Mouse (Mus musculus) embryonic facial prominence, embryonic 12.5 days (tissue): ENCODE measurements around the gene Mdm2. TPM values are rescaled to one million over a fixed set of nuclear protein-coding genes. Genes with fewer than 3 reads are reported as not detected.

Experiments
- ATAC-seq: fragments of 200-750 bp; cut with Nextera tagmentation; 2 replicates; pipeline ENCODE4 v1.8.0; 2017; ENCODE audit not compliant: insufficient number of reproducible peaks, insufficient read depth, low FRiP score, low TSS enrichment
- H3K27ac ChIP-seq: fragments of 300-500 bp; sonication (generic); 2 replicates; pipeline ENCODE4 v1.5.1; 2016; ENCODE audit warnings: mild to moderate bottlenecking
- H3K27me3 ChIP-seq: fragments of 300-500 bp; sonication (generic); 2 replicates; pipeline ENCODE4 v1.6.1; 2016; ENCODE audit warnings: mild to moderate bottlenecking, moderate library complexity
- H3K36me3 ChIP-seq: fragments of 300-500 bp; sonication (generic); 2 replicates; pipeline ENCODE4 v1.6.1; 2016; ENCODE audit warnings: mild to moderate bottlenecking
- H3K4me1 ChIP-seq: fragments of 300-500 bp; sonication (generic); 2 replicates; pipeline ENCODE4 v1.6.1; 2016
- H3K4me2 ChIP-seq: fragments of 300-500 bp; sonication (generic); replicated peaks from 2 replicates; pipeline ENCODE4 v1.6.1; 2016; ENCODE audit warnings: mild to moderate bottlenecking, moderate library complexity
- H3K4me3 ChIP-seq: fragments of 300-500 bp; sonication (generic); 2 replicates; pipeline ENCODE4 v1.5.1; 2016; ENCODE audit warnings: mild to moderate bottlenecking
- H3K9ac ChIP-seq: fragments of 300-500 bp; sonication (generic); 2 replicates; pipeline ENCODE4 v1.6.1; 2016; ENCODE audit warnings: mild to moderate bottlenecking, moderate library complexity
- H3K9me3 ChIP-seq: fragments of 300-500 bp; sonication (generic); 2 replicates; pipeline ENCODE4 v1.6.1; 2016; ENCODE audit warnings: mild to moderate bottlenecking, moderate library complexity
- WGBS: fragments of 180-500 bp; shearing (Covaris S2); methylation state at CpG from one replicate; pipeline ENCODE4 v1.1.7; 2016; 5-methylcytosine and 5-hydroxymethylcytosine counted together
- polyA plus RNA-seq: library from polyadenylated mRNA; unstranded; fragments of >200 nt; fragmentation: Nextera tagmentation; extraction: Ambion mirVana; gene quantifications from 2 replicates; pipeline ENCODE4 v1.2.1, GENCODE M21; 2016

The Mdm2 gene
- polyA plus RNA-seq, 1 experiment from 2014 or later, result 55.9 TPM

DNA sequence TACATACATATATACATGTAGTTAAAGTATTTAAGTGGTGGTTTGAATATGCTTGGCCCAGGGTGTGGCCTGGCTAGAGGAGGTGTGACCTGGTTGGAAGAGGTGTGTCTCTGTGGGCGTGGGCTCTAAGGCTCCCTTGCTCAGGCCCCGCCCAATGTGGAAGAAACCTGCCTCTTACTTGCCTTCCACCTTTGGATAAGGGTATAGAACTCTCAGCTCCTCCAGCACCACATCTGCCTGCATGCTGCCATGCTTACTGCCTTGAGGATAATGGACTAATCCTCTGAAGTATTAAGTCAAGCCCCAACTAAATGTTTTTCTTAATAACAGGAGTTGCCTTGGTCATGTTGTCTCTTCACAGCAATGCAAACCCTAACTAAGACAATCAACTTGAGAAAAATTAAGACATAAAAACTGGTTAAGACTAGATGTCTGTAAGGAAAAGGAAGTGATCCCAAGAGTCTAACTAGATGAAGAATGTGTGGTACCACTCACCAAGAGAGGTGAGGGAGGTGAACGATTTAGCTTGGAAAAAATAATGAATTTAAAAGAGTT lies 12.9 kb downstream of the Mdm2 start:
- H3K4me2 ChIP-seq, result no peak overlapping the region
- no peak overlapping the region for H3K4me3 ChIP-seq
- H3K27ac ChIP-seq, result no peak overlapping the region
- no peak overlapping the region for H3K9ac ChIP-seq
- 85% methylated on average over 3 of the region's 3 CpGs for WGBS
- H3K36me3 ChIP-seq, result peaks cover 89% of the 10 kb centered on the region
- no peaks in the 10 kb centered on the region for H3K27me3 ChIP-seq
- no peaks in the 10 kb centered on the region for H3K4me1 ChIP-seq
- no peak for ATAC-seq
- H3K9me3 ChIP-seq, result no peaks in the 10 kb centered on the region

DNA sequence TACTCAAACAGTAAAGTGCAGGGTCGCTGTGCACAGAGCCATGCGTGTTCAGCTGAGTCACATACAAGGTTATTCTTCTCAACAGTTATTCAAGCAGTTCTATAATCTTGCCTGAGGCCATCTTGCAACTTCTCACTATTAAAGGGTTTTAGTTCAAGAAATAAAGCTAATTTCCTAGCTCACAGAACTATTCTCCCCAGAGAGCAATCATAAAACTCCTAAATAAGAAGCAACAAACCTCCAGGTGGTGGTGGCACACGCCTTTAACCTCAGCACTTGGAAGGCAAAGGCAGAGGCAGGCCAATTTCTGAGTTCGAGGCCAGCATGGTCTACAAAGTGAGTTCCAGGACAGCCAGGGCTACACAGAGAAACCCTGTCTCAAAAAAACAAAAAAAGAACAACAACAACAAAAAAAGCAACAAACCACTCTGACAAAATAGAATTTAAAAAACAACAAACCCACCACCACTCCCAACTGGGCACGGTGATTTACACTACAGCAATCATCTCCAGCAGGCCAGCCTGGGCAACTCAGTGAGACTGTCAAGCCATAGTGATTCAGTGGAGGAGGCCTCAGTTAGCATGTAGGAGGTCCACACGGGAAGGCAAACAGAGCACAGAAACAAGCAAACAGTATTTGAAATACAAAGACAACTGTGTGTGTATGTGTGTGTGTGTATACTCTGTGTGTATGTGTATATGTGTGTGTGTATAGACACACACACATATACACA lies 13.6 kb downstream of the Mdm2 start:
- Histone ChIP-seq H3K27me3 (no peaks in the 10 kb centered on the region), H3K27ac (no peak overlapping the region), H3K4me3 (no peak overlapping the region), H3K9me3 (no peaks in the 10 kb centered on the region), H3K4me2 (no peak overlapping the region), H3K36me3 (peaks cover 90% of the 10 kb centered on the region), H3K4me1 (no peaks in the 10 kb centered on the region), H3K9ac (no peak overlapping the region)
- no peak for ATAC-seq
- WGBS, result 94% methylated on average over 6 of the region's 6 CpGs

GRCm38 (mm10) chr10:117696021-117696826 lies 14.3 kb downstream of the Mdm2 start:
- Histone ChIP-seq H3K36me3 (peaks cover 91% of the 10 kb centered on the region), H3K27ac (no peak overlapping the region), H3K4me3 (no peak overlapping the region), H3K4me1 (no peaks in the 10 kb centered on the region), H3K9me3 (no peaks in the 10 kb centered on the region), H3K4me2 (no peak overlapping the region), H3K9ac (no peak overlapping the region), H3K27me3 (no peaks in the 10 kb centered on the region)
- no peak for ATAC-seq
- WGBS, result 94% methylated on average over 8 of the region's 8 CpGs

DNA sequence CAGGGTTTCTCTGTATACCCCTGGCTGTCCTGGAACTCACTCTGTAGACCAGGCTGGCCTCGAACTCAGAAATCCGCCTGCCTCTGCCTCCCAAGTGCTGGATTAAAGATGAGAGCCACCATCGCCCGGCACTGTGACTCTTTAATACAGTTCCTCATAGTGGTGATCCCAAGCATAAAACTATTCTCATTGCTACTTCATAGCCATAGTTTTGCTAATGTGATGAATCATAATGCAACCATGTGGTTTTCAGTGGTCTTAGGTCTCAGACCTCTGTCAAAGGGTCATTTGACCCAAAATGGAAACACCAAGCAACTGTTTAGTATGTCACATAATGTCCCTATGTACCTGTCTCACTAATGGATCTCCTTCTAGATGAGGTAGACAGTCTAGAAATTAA lies 15.0 kb downstream of the Mdm2 start:
- no peak overlapping the region for H3K27ac ChIP-seq
- WGBS, result over 99% methylated on average over 4 of the region's 4 CpGs
- H3K4me3 ChIP-seq, result no peak overlapping the region
- H3K9ac ChIP-seq, result no peak overlapping the region
- peaks cover 90% of the 10 kb centered on the region for H3K36me3 ChIP-seq
- no peaks in the 10 kb centered on the region for H3K27me3 ChIP-seq
- ATAC-seq, result no peak
- H3K4me2 ChIP-seq, result no peak overlapping the region
- no peaks in the 10 kb centered on the region for H3K9me3 ChIP-seq
- H3K4me1 ChIP-seq, result no peaks in the 10 kb centered on the region

DNA sequence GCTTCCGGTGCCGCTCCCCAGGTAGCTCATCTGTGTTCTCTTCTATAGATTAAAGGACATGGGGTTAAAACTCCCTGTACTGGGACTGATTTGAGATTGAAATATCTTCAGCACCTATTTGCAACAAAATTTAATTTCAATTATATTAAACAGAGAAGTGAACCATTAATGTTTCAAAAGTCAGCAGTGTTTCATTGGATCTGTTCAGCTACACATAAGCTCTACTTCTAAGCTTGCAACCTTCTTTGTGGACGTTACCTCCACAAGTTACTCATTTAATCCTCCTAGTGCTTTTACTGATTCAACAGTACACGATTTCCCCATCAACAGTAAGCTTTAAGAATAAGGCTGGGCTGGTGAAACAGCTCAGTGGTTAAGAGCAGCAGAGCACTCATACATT lies 15.5 kb downstream of the Mdm2 start:
- H3K9me3 ChIP-seq, result no peaks in the 10 kb centered on the region
- H3K27ac ChIP-seq, result no peak overlapping the region
- no peaks in the 10 kb centered on the region for H3K4me1 ChIP-seq
- H3K9ac ChIP-seq, result no peak overlapping the region
- 92% methylated on average over 4 of the region's 4 CpGs for WGBS
- no peak overlapping the region for H3K4me3 ChIP-seq
- ATAC-seq, result no peak
- H3K4me2 ChIP-seq, result no peak overlapping the region
- H3K27me3 ChIP-seq, result no peaks in the 10 kb centered on the region
- H3K36me3 ChIP-seq, result peaks cover 90% of the 10 kb centered on the region

DNA sequence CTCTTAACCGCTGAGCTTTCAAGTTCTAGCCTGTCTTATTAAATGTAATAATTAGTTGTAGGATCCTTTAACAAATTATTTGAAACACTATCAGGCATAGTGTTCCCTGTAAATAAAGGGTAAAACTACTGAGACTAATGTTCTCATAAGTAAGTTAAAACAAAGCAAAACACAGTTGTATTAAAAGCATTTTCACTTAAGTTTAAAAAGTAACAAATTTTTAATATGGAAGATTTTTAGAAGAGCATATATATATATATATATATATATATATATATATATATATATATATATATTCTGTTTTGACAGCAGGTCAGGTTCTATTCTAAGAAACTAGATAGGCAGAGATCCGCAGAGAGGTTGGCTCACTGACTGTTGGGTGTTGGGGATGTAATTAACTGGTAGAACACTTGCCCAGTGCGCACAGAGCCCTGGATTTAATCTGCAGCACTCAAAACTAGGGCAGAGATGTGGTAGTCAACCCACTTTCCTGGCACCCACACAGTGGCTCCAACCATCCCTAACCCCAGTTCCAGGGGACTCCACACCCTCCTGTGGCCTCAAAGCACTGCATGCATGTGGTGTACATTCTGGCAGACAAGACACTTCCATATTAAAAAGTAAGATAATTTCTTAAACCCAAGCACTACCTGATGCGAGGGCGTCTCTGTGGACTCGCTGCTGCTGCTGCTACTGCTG lies 16.2 kb downstream of the Mdm2 start:
- Histone ChIP-seq H3K9ac (no peak overlapping the region), H3K9me3 (no peaks in the 10 kb centered on the region), H3K4me1 (no peaks in the 10 kb centered on the region), H3K4me2 (no peak overlapping the region), H3K27me3 (no peaks in the 10 kb centered on the region), H3K4me3 (no peak overlapping the region), H3K27ac (no peak overlapping the region), H3K36me3 (peaks cover 88% of the 10 kb centered on the region)
- 92% methylated on average over 6 of the region's 6 CpGs for WGBS
- no peak for ATAC-seq

GRCm38 (mm10) chr10:117692953-117693352 lies 17.6 kb downstream of the Mdm2 start:
- Histone ChIP-seq H3K27ac (no peak overlapping the region), H3K9me3 (no peaks in the 10 kb centered on the region), H3K4me2 (no peak overlapping the region), H3K9ac (no peak overlapping the region), H3K4me1 (no peaks in the 10 kb centered on the region), H3K36me3 (peaks cover 86% of the 10 kb centered on the region), H3K27me3 (no peaks in the 10 kb centered on the region), H3K4me3 (no peak overlapping the region)
- WGBS, result 94% methylated on average over 5 of the region's 5 CpGs
- ATAC-seq, result no peak

GRCm38 (mm10) chr10:117692173-117692572 lies 18.4 kb downstream of the Mdm2 start:
- no peaks in the 10 kb centered on the region for H3K9me3 ChIP-seq
- H3K4me3 ChIP-seq, result no peak overlapping the region
- H3K9ac ChIP-seq, result no peak overlapping the region
- no peaks in the 10 kb centered on the region for H3K27me3 ChIP-seq
- ATAC-seq, result no peak
- H3K36me3 ChIP-seq, result peaks cover 78% of the 10 kb centered on the region
- no peaks in the 10 kb centered on the region for H3K4me1 ChIP-seq
- H3K4me2 ChIP-seq, result no peak overlapping the region
- no peak overlapping the region for H3K27ac ChIP-seq

- Histone ChIP-seq H3K4me3 (no peak overlapping the region), H3K9ac (no peak overlapping the region), H3K4me2 (no peak overlapping the region), H3K9me3 (no peaks in the 10 kb centered on the region), H3K4me1 (no peaks in the 10 kb centered on the region), H3K36me3 (peaks cover 71% of the 10 kb centered on the region), H3K27ac (no peak overlapping the region), H3K27me3 (no peaks in the 10 kb centered on the region)
- ATAC-seq, result no peak
- WGBS, result 97% methylated on average over 10 of the region's 10 CpGs
Observed at GRCm38 (mm10) chr10:117691389-117691968, 19.1 kb downstream of the Mdm2 start.

DNA sequence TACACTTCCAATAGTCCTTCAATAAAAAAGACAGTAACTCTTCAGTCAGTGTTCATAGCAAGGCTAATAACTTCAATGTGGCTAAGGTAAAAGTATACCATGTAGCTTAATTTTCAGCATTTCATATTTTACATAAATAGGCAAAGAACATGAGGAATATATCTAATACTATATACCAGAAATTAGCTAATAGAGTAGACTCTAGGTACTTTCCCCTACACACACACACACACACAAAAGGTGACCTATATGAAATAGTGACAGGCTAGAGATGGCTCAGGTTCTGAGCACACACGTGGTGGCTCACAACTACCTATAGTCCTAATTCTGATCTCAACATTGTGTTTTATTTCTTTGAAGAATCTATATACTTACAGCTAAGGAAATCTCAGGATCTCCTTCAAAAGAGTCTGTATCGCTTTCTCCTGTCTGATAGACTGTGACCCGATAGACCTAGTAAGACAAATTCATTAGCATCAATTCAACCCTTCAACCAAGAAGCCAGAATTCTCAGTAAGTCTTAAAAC lies 19.7 kb downstream of the Mdm2 start:
- ATAC-seq, result no peak
- Histone ChIP-seq H3K4me1 (no peaks in the 10 kb centered on the region), H3K36me3 (peaks cover 65% of the 10 kb centered on the region), H3K4me3 (no peak overlapping the region), H3K4me2 (no peak overlapping the region), H3K27ac (no peak overlapping the region), H3K9ac (no peak overlapping the region), H3K27me3 (no peaks in the 10 kb centered on the region), H3K9me3 (no peaks in the 10 kb centered on the region)
- 97% methylated on average over 3 of the region's 3 CpGs for WGBS

DNA sequence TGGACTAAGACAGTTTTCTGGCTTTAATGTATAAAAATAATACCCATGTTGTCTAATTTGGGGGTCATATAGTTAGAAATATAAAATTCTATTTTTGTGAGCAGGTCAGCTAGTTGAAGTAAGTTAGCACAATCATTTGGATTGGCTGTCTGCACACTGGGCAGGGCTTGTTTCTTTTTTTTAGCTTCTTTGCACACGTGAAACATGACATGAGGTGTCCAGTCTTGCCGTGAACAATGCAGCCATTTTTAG lies 20.5 kb downstream of the Mdm2 start:
- H3K9me3 ChIP-seq, result no peaks in the 10 kb centered on the region
- H3K4me2 ChIP-seq, result no peak overlapping the region
- ATAC-seq, result no peak
- H3K4me3 ChIP-seq, result no peak overlapping the region
- no peak overlapping the region for H3K27ac ChIP-seq
- no peaks in the 10 kb centered on the region for H3K4me1 ChIP-seq
- no peaks in the 10 kb centered on the region for H3K27me3 ChIP-seq
- no peak overlapping the region for H3K9ac ChIP-seq
- H3K36me3 ChIP-seq, result peaks cover 57% of the 10 kb centered on the region
- 83% methylated on average over 2 of the region's 2 CpGs for WGBS
